12 mouse cellular contexts compared by ENCODE assay signal in the genomic region with DNA sequence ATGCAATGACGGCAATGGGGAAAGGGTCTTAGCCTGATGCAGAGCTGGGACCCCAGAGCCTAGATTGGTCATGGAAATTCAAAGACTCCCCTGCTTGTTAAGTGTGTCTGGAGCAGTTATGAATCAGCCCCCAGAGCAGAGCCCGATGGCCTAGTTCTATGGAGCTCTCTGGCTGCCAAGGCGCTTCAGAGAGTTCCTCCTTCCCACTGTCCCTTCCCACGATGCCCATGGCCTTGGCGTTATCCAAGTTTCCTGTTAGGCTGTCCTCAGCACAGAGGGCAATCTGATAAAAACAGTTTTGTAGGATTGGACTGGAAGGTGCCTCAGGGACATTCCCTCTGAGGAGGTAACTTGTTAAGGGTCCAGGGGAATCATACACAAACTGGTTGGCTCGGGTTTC.
"Had no signal": no experiment of that assay in that cellular context is flagged by ENCODE, and none has a peak within 500 bp of the region (broad histone marks: within the 10 kb centered on the region; RNA-seq: fewer than 3 reads in every experiment).

No protein-coding gene starts in this region.

- DNase-seq: kidney, adult 18-20 months; kidney, adult 9 months; kidney, postnatal 14 days; kidney, postnatal 4 days; liver; lung, adult 18-20 months; lung, postnatal 10 days; lung, postnatal 4 days; right cerebral cortex, adult 18-20 months; right cerebral cortex, postnatal 14 days; spleen, adult 18-20 months; thymus, postnatal 25 days had no signal
